In genomic region chr17:12925703-12926180, GRCm38 (mm10) we compare ENCODE assay signal across 1 mouse cellular context.
A peak's percentile ranks its signal among the peaks of the same experiment; 100 is the strongest.
TF ChIP-seq lines count a peak whose summit lies in the region.

No protein-coding gene starts in this region.

TF ChIP-seq in CH12.LX, 34 proteins besides CTCF, POLR2A, EP300 and RAD21 (continued from another document):
- no peak for TF ChIP-seq E2F4 (IDR thresholded peaks at IDR 0.05; ENCODE audit: insufficient replicate concordance, low read depth, low read length)
- TF ChIP-seq POLR2AphosphoS2 (IDR thresholded peaks at IDR 0.05; ENCODE audit: low read depth, low read length), result 0 out of 2 replicates have a peak, but pooled peaks have one; percentile 9
TF ChIP-seq in CH12.LX: peak in this region for 2.
